Mouse (Mus musculus) right cerebral cortex, postnatal 14 days (tissue): ENCODE measurements at regions not wholly inside any gene's neighbourhood (a gene's known extent, or its start where the extent isn't known, plus 50 kb on each side); places are given as distances from the start of the nearest gene placed in this dataset.

ENCODE experiments used
- DNase-seq: peaks from one replicate; pipeline ENCODE4 v3.0.0; 2022

GRCm38 (mm10) chr7:39882113-39882512, 364.5 kb downstream of the Zfp619 start:
- DNase-seq: no peak

- no peak for DNase-seq
These were observed 376.8 kb downstream of the Zfp619 start for GRCm38 (mm10) chr7:39894208-39894896.

DNA sequence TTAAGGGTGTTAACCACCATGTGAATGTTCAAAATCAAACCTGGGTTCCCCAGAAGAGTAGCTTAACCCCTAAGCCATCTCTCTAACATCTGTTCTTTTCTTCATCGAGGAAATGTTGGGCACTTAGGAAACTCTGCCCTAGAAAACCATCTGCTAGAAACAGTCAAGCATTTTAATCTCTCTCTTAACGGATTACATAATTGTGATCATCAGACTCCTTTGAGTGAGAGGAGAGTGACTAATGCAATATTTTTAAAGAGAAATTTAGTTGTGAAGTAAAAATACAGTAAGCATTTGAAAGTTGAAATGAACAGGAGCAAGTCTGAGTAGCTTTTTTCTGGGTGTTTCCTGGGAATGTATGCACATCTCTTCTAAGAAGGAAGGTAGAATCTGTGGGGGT, 379.4 kb downstream of the Zfp619 start:
- DNase-seq: no peak

- DNase-seq: no peak
These were observed 380.7 kb downstream of the Zfp619 start for GRCm38 (mm10) chr7:39898268-39898667.

- DNase-seq: no peak
These were observed 416.4 kb downstream of the Zfp619 start for GRCm38 (mm10) chr7:39933946-39934345.

- no peak for DNase-seq
These were observed 419.7 kb downstream of the Zfp619 start for GRCm38 (mm10) chr7:39937262-39937661.

GRCm38 (mm10) chr7:39942262-39942900, 424.8 kb downstream of the Zfp619 start:
- no peak for DNase-seq

GRCm38 (mm10) chr7:39954110-39954509, 436.5 kb downstream of the Zfp619 start:
- DNase-seq: no peak

- no peak for DNase-seq
These were observed 437.4 kb downstream of the Zfp619 start for GRCm38 (mm10) chr7:39954931-39955330.

DNA sequence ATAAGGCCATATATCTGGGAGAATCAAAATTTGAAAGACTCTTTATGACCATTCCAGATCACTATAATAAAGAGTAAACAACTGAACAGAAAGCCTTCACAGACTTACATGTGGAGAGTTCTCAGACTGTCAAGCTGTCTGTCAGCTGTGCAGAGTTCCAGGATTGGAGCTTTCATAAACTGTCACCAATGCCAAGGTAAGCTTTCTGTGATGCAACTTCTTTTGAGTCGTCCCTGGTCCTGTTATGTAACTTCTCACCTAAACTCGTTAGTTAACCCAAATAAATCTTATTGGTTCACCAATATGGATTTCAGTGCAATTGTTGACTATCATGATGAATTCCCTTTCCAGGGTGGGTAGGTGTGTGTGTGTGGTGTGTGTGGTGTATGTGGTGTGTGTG, 460.6 kb downstream of the Zfp619 start:
- no peak for DNase-seq

- DNase-seq: no peak
These were observed 464.1 kb downstream of the Zfp619 start for GRCm38 (mm10) chr7:39981647-39982046.
